Mouse (Mus musculus): ENCODE data around the gene Twist1. TPM values are rescaled to one million over a fixed set of nuclear protein-coding genes. Genes with fewer than 3 reads are reported as not detected.

Twist1 gene
- polyA plus RNA-seq, 1 experiment = 1.2 TPM

- H3K4me3 ChIP-seq (replicated peaks; ENCODE audit: control insufficient read depth, low read depth, low read length) = no peak overlapping the region
- TF ChIP-seq POLR2A (IDR thresholded peaks at IDR 0.05; ENCODE audit: borderline replicate concordance, control insufficient read depth, low read depth, low read length) = no peak
- no peak for TF ChIP-seq CTCF (IDR thresholded peaks at IDR 0.05; ENCODE audit: control insufficient read depth, insufficient read depth, low read length)
- WGBS = 11% methylated on average over 15 of the region's 15 CpGs
- H3K4me1 ChIP-seq (ENCODE audit: control insufficient read depth, insufficient read depth, low read length) = no peaks in the 10 kb centered on the region
- H3K27ac ChIP-seq (ENCODE audit: control insufficient read depth, insufficient read depth, low read depth, low read length, poor library complexity) = no peak overlapping the region
These were observed 6.3 kb downstream of the Twist1 start for GRCm38 (mm10) chr12:33963671-33964369.

- 61% methylated on average over 2 of the region's 2 CpGs for WGBS
- Histone ChIP-seq H3K4me3 (replicated peaks; ENCODE audit: control insufficient read depth, low read depth, low read length) (no peak overlapping the region), H3K4me1 (ENCODE audit: control insufficient read depth, insufficient read depth, low read length) (no peaks in the 10 kb centered on the region), H3K27ac (ENCODE audit: control insufficient read depth, insufficient read depth, low read depth, low read length, poor library complexity) (no peak overlapping the region)
- TF ChIP-seq POLR2A (IDR thresholded peaks at IDR 0.05; ENCODE audit: borderline replicate concordance, control insufficient read depth, low read depth, low read length) (no peak), CTCF (IDR thresholded peaks at IDR 0.05; ENCODE audit: control insufficient read depth, insufficient read depth, low read length) (no peak)
These were observed 7.0 kb downstream of the Twist1 start for GRCm38 (mm10) chr12:33964427-33964826.

GRCm38 (mm10) chr12:33965661-33966360, 8.3 kb downstream of the Twist1 start:
- no peak overlapping the region for H3K4me3 ChIP-seq (replicated peaks; ENCODE audit: control insufficient read depth, low read depth, low read length)
- no peak overlapping the region for H3K27ac ChIP-seq (ENCODE audit: control insufficient read depth, insufficient read depth, low read depth, low read length, poor library complexity)
- no peak for TF ChIP-seq CTCF (IDR thresholded peaks at IDR 0.05; ENCODE audit: control insufficient read depth, insufficient read depth, low read length)
- TF ChIP-seq POLR2A (IDR thresholded peaks at IDR 0.05; ENCODE audit: borderline replicate concordance, control insufficient read depth, low read depth, low read length) = no peak
- WGBS = 13% methylated on average over 5 of the region's 5 CpGs
- H3K4me1 ChIP-seq (ENCODE audit: control insufficient read depth, insufficient read depth, low read length) = no peaks in the 10 kb centered on the region

- no peak overlapping the region for H3K27ac ChIP-seq (ENCODE audit: control insufficient read depth, insufficient read depth, low read depth, low read length, poor library complexity)
- no peak overlapping the region for H3K4me3 ChIP-seq (replicated peaks; ENCODE audit: control insufficient read depth, low read depth, low read length)
- no peaks in the 10 kb centered on the region for H3K4me1 ChIP-seq (ENCODE audit: control insufficient read depth, insufficient read depth, low read length)
- 3% methylated on average over 35 of the region's 35 CpGs for whole genome bisulfite sequencing
- TF ChIP-seq CTCF (IDR thresholded peaks at IDR 0.05; ENCODE audit: control insufficient read depth, insufficient read depth, low read length) (no peak), POLR2A (IDR thresholded peaks at IDR 0.05; ENCODE audit: borderline replicate concordance, control insufficient read depth, low read depth, low read length) (no peak)
These were observed 9.3 kb downstream of the Twist1 start for GRCm38 (mm10) chr12:33966490-33967415.

- WGBS = 8% methylated on average over 21 of the region's 21 CpGs
- H3K4me3 ChIP-seq (replicated peaks; ENCODE audit: control insufficient read depth, low read depth, low read length) = no peak overlapping the region
- no peaks in the 10 kb centered on the region for H3K4me1 ChIP-seq (ENCODE audit: control insufficient read depth, insufficient read depth, low read length)
- H3K27ac ChIP-seq (ENCODE audit: control insufficient read depth, insufficient read depth, low read depth, low read length, poor library complexity) = no peak overlapping the region
- TF ChIP-seq POLR2A (IDR thresholded peaks at IDR 0.05; ENCODE audit: borderline replicate concordance, control insufficient read depth, low read depth, low read length) = no peak
- TF ChIP-seq CTCF (IDR thresholded peaks at IDR 0.05; ENCODE audit: control insufficient read depth, insufficient read depth, low read length) = no peak
These were observed 10.0 kb downstream of the Twist1 start for GRCm38 (mm10) chr12:33967514-33967913.

- WGBS = 6% methylated on average over 37 of the region's 37 CpGs
- H3K27ac ChIP-seq (ENCODE audit: control insufficient read depth, insufficient read depth, low read depth, low read length, poor library complexity) = no peak overlapping the region
- no peak for TF ChIP-seq POLR2A (IDR thresholded peaks at IDR 0.05; ENCODE audit: borderline replicate concordance, control insufficient read depth, low read depth, low read length)
- TF ChIP-seq CTCF (IDR thresholded peaks at IDR 0.05; ENCODE audit: control insufficient read depth, insufficient read depth, low read length) = no peak
- no peaks in the 10 kb centered on the region for H3K4me1 ChIP-seq (ENCODE audit: control insufficient read depth, insufficient read depth, low read length)
- no peak overlapping the region for H3K4me3 ChIP-seq (replicated peaks; ENCODE audit: control insufficient read depth, low read depth, low read length)
These were observed 10.8 kb downstream of the Twist1 start for GRCm38 (mm10) chr12:33968041-33968897.

- TF ChIP-seq POLR2A (IDR thresholded peaks at IDR 0.05; ENCODE audit: borderline replicate concordance, control insufficient read depth, low read depth, low read length) (no peak), CTCF (IDR thresholded peaks at IDR 0.05; ENCODE audit: control insufficient read depth, insufficient read depth, low read length) (no peak)
- no peaks in the 10 kb centered on the region for H3K4me1 ChIP-seq (ENCODE audit: control insufficient read depth, insufficient read depth, low read length)
- 22% methylated on average over 4 of the region's 4 CpGs for WGBS
- H3K4me3 ChIP-seq (replicated peaks; ENCODE audit: control insufficient read depth, low read depth, low read length) = no peak overlapping the region
- H3K27ac ChIP-seq (ENCODE audit: control insufficient read depth, insufficient read depth, low read depth, low read length, poor library complexity) = no peak overlapping the region
These were observed 11.4 kb downstream of the Twist1 start for GRCm38 (mm10) chr12:33968898-33969178.
